Mouse (Mus musculus) midbrain, embryonic 12.5 days (tissue): Measurements from ENCODE around the gene Rexo1. TPM values are rescaled to one million over a fixed set of nuclear protein-coding genes. Genes with fewer than 3 reads are reported as not detected.

Source experiments
- ATAC-seq: fragments of 200-750 bp; cut with Nextera tagmentation; 2 replicates; pipeline ENCODE4 v1.8.0; 2017; ENCODE audit warnings: low read depth, moderate TSS enrichment, moderate library complexity; ENCODE audit not compliant: low FRiP score
- H3K27ac ChIP-seq: fragments of 300-500 bp; sonication (generic); replicated peaks from 2 replicates; pipeline ENCODE4 v1.5.1; 2016; ENCODE audit warnings: mild to moderate bottlenecking
- H3K27me3 ChIP-seq: fragments of 300-500 bp; sonication (generic); 2 replicates; pipeline ENCODE4 v1.6.1; 2016; ENCODE audit warnings: mild to moderate bottlenecking
- H3K36me3 ChIP-seq: fragments of 300-500 bp; sonication (generic); 2 replicates; pipeline ENCODE4 v1.6.1; 2016
- H3K4me1 ChIP-seq: fragments of 300-500 bp; sonication (generic); 2 replicates; pipeline ENCODE4 v1.6.1; 2016
- H3K4me2 ChIP-seq: fragments of 300-500 bp; sonication (generic); replicated peaks from 2 replicates; pipeline ENCODE4 v1.6.1; 2016; ENCODE audit warnings: mild to moderate bottlenecking, moderate library complexity
- H3K4me3 ChIP-seq: fragments of 300-500 bp; sonication (generic); 2 replicates; pipeline ENCODE4 v1.5.1; 2016; ENCODE audit warnings: mild to moderate bottlenecking
- H3K9ac ChIP-seq: fragments of 300-500 bp; sonication (generic); replicated peaks from 2 replicates; pipeline ENCODE4 v1.6.1; 2016; ENCODE audit warnings: mild to moderate bottlenecking, moderate library complexity
- H3K9me3 ChIP-seq: fragments of 300-500 bp; sonication (generic); 2 replicates; pipeline ENCODE4 v1.6.1; 2016; ENCODE audit warnings: mild to moderate bottlenecking
- WGBS: fragments of 180-500 bp; shearing (Covaris S2); methylation state at CpG from one replicate; pipeline ENCODE4 v1.1.7; 2016; 5-methylcytosine and 5-hydroxymethylcytosine counted together
- polyA plus RNA-seq: library from polyadenylated mRNA; unstranded; fragments of >200 nt; fragmentation: Nextera tagmentation; extraction: Ambion mirVana; gene quantifications from 2 replicates; pipeline ENCODE4 v1.2.1, GENCODE M21; 2016

The Rexo1 gene
- polyA plus RNA-seq, 1 experiment from 2014 or later: 37.3 TPM

- H3K4me1 ChIP-seq: no peaks in the 10 kb centered on the region
- H3K9me3 ChIP-seq: 0 out of 2 replicates have a peak, but pooled peaks cover 3% of the 10 kb centered on the region
- no peaks in the 10 kb centered on the region for H3K36me3 ChIP-seq
- H3K27me3 ChIP-seq: peaks cover 11% of the 10 kb centered on the region
- ATAC-seq: no peak
- H3K4me3 ChIP-seq: no peak overlapping the region
- no peak overlapping the region for H3K4me2 ChIP-seq
- H3K27ac ChIP-seq: no peak overlapping the region
- 75% methylated on average over 2 of the region's 2 CpGs for WGBS
- H3K9ac ChIP-seq: no peak overlapping the region
Measured at GRCm38 (mm10) chr10:80519287-80519686, 42.1 kb downstream of the Rexo1 start.

GRCm38 (mm10) chr10:80513739-80514138 is 47.6 kb downstream of the Rexo1 start:
- Histone ChIP-seq H3K9me3 (no peaks in the 10 kb centered on the region), H3K27ac (no peak overlapping the region), H3K36me3 (no peaks in the 10 kb centered on the region), H3K9ac (peak overlapping the region; percentile 32; the same call in 1 of the 2 replicates), H3K27me3 (peaks cover 53% of the 10 kb centered on the region), H3K4me3 (peak overlapping the region; percentile 9; the same call in 1 of the 2 replicates), H3K4me1 (peaks cover 9% of the 10 kb centered on the region), H3K4me2 (peak overlapping the region; percentile 40)
- ATAC-seq: no peak
- 7% methylated on average over 19 of the region's 19 CpGs for WGBS

GRCm38 (mm10) chr10:80510273-80510660 is 51.1 kb downstream of the Rexo1 start:
- peaks cover 9% of the 10 kb centered on the region for H3K4me1 ChIP-seq
- 52% methylated on average over 10 of the region's 10 CpGs for WGBS
- no peak overlapping the region for H3K9ac ChIP-seq
- no peaks in the 10 kb centered on the region for H3K9me3 ChIP-seq
- no peak overlapping the region for H3K4me3 ChIP-seq
- peaks cover 79% of the 10 kb centered on the region for H3K27me3 ChIP-seq
- ATAC-seq: no peak
- H3K27ac ChIP-seq: no peak overlapping the region
- H3K36me3 ChIP-seq: no peaks in the 10 kb centered on the region
- H3K4me2 ChIP-seq: no peak overlapping the region

- H3K9ac ChIP-seq: no peak overlapping the region
- WGBS: 12% methylated on average over 20 of the region's 20 CpGs
- no peaks in the 10 kb centered on the region for H3K9me3 ChIP-seq
- H3K4me2 ChIP-seq: peak overlapping the region; percentile 53
- H3K27me3 ChIP-seq: peaks cover 79% of the 10 kb centered on the region
- H3K27ac ChIP-seq: no peak overlapping the region
- H3K36me3 ChIP-seq: no peaks in the 10 kb centered on the region
- peaks cover 9% of the 10 kb centered on the region for H3K4me1 ChIP-seq
- peak overlapping the region; percentile 19 for H3K4me3 ChIP-seq
- peak; percentile 69; the same call in 1 of the 2 replicates for ATAC-seq
Measured at GRCm38 (mm10) chr10:80509412-80510272, 51.7 kb downstream of the Rexo1 start.

- H3K27me3 ChIP-seq: peaks cover 82% of the 10 kb centered on the region
- H3K36me3 ChIP-seq: no peaks in the 10 kb centered on the region
- H3K27ac ChIP-seq: no peak overlapping the region
- peaks cover 9% of the 10 kb centered on the region for H3K4me1 ChIP-seq
- H3K9ac ChIP-seq: no peak overlapping the region
- no peaks in the 10 kb centered on the region for H3K9me3 ChIP-seq
- H3K4me2 ChIP-seq: no peak overlapping the region
- no peak for ATAC-seq
- under 1% methylated on average over 11 of the region's 11 CpGs for WGBS
- H3K4me3 ChIP-seq: no peak overlapping the region
Measured at GRCm38 (mm10) chr10:80506222-80506621, 55.1 kb downstream of the Rexo1 start.

GRCm38 (mm10) chr10:80504724-80505123 is 56.6 kb downstream of the Rexo1 start:
- Histone ChIP-seq H3K36me3 (no peaks in the 10 kb centered on the region), H3K4me2 (0 out of 2 replicates have a peak overlapping the region, but pooled peaks have one; percentile 7), H3K27me3 (peaks cover 87% of the 10 kb centered on the region), H3K9me3 (no peaks in the 10 kb centered on the region), H3K27ac (no peak overlapping the region), H3K4me3 (no peak overlapping the region), H3K9ac (0 out of 2 replicates have a peak overlapping the region, but pooled peaks have one; percentile 11), H3K4me1 (peaks cover 8% of the 10 kb centered on the region)
- ATAC-seq: no peak
- WGBS: 2% methylated on average over 9 of the region's 9 CpGs

GRCm38 (mm10) chr10:80503599-80504220 is 57.6 kb downstream of the Rexo1 start:
- Histone ChIP-seq H3K4me2 (peak overlapping the region; percentile 19; the same call in 1 of the 2 replicates), H3K9me3 (no peaks in the 10 kb centered on the region), H3K4me1 (peaks cover 8% of the 10 kb centered on the region), H3K4me3 (no peak overlapping the region), H3K9ac (no peak overlapping the region), H3K36me3 (no peaks in the 10 kb centered on the region), H3K27me3 (peaks cover 91% of the 10 kb centered on the region), H3K27ac (no peak overlapping the region)
- under 1% methylated on average over 27 of the region's 27 CpGs for whole genome bisulfite sequencing
- no peak for ATAC-seq

GRCm38 (mm10) chr10:80502819-80503314 is 58.5 kb downstream of the Rexo1 start:
- Histone ChIP-seq H3K27ac (no peak overlapping the region), H3K27me3 (peaks cover 96% of the 10 kb centered on the region), H3K4me2 (no peak overlapping the region), H3K9me3 (no peaks in the 10 kb centered on the region), H3K36me3 (no peaks in the 10 kb centered on the region), H3K4me1 (peaks cover 8% of the 10 kb centered on the region), H3K4me3 (no peak overlapping the region), H3K9ac (no peak overlapping the region)
- 1% methylated on average over 22 of the region's 22 CpGs for WGBS
- no peak for ATAC-seq

GRCm38 (mm10) chr10:80502291-80502690 is 59.1 kb downstream of the Rexo1 start:
- under 1% methylated on average over 7 of the region's 7 CpGs for WGBS
- H3K4me1 ChIP-seq: peaks cover 8% of the 10 kb centered on the region
- H3K27me3 ChIP-seq: peaks cover 96% of the 10 kb centered on the region
- H3K4me2 ChIP-seq: no peak overlapping the region
- no peak overlapping the region for H3K27ac ChIP-seq
- no peak overlapping the region for H3K4me3 ChIP-seq
- no peak for ATAC-seq
- no peaks in the 10 kb centered on the region for H3K9me3 ChIP-seq
- H3K9ac ChIP-seq: no peak overlapping the region
- H3K36me3 ChIP-seq: no peaks in the 10 kb centered on the region

GRCm38 (mm10) chr10:80496421-80496820 is 64.9 kb downstream of the Rexo1 start:
- Histone ChIP-seq H3K27ac (peak overlapping the region; percentile 75), H3K9ac (peak overlapping the region; percentile 57; the same call in 1 of the 2 replicates), H3K27me3 (peaks cover 100% of the 10 kb centered on the region), H3K9me3 (no peaks in the 10 kb centered on the region), H3K36me3 (no peaks in the 10 kb centered on the region), H3K4me3 (peak overlapping the region; percentile 46), H3K4me1 (peaks cover 30% of the 10 kb centered on the region), H3K4me2 (peak overlapping the region; percentile 53)
- no peak for ATAC-seq
- WGBS: under 1% methylated on average over 20 of the region's 20 CpGs

GRCm38 (mm10) chr10:80495901-80496300 is 65.5 kb downstream of the Rexo1 start:
- peak overlapping the region; percentile 46 for H3K4me3 ChIP-seq
- H3K27me3 ChIP-seq: peaks cover 100% of the 10 kb centered on the region
- peak overlapping the region; percentile 57 for H3K9ac ChIP-seq
- ATAC-seq: no peak
- peak overlapping the region; percentile 53 for H3K4me2 ChIP-seq
- peak overlapping the region; percentile 75 for H3K27ac ChIP-seq
- H3K4me1 ChIP-seq: peaks cover 30% of the 10 kb centered on the region
- no peaks in the 10 kb centered on the region for H3K9me3 ChIP-seq
- H3K36me3 ChIP-seq: no peaks in the 10 kb centered on the region
- WGBS: under 1% methylated on average over 33 of the region's 35 CpGs

- Histone ChIP-seq H3K27ac (peak within 1 kb of the TSS; percentile 75), H3K9ac (peak within 1 kb of the TSS; percentile 57), H3K27me3 (peaks cover 100% of the 10 kb centered on the region), H3K9me3 (no peaks in the 10 kb centered on the region), H3K4me2 (peak within 1 kb of the TSS; percentile 53), H3K4me1 (peaks cover 30% of the 10 kb centered on the region), H3K36me3 (no peaks in the 10 kb centered on the region), H3K4me3 (peak within 1 kb of the TSS; percentile 46)
- ATAC-seq: peak; percentile 61; the same call in 1 of the 2 replicates
- 1% methylated on average over 42 of the region's 42 CpGs for WGBS
Measured at GRCm38 (mm10) chr10:80494732-80495131, 66.6 kb downstream of the Rexo1 start, which contains the start of gene Onecut3. TSS of gene Onecut3 (plus strand) at chr10:80494835.
